Mouse (Mus musculus) gastrocnemius, postnatal 25 days (tissue): ENCODE results near the gene Lama1. TPM values are rescaled to one million over a fixed set of nuclear protein-coding genes. Genes with fewer than 3 reads are reported as not detected.
A peak's percentile ranks its signal among the peaks of the same experiment; 100 is the strongest.
"Not testable (repeated sequence)": the region's sequence is repeated elsewhere in the genome, so short reads cannot be mapped to it uniquely, and the experiment has no call there.

Experiments
- DNase-seq: peaks from one replicate; pipeline ENCODE4 v3.0.0; 2022
- total RNA-seq, 2 experiments: library from RNA; stranded (reverse); gene quantifications; 1 replicate in 1 of 2; 2 replicates in 1 of 2; pipeline ENCODE4 v1.2.3; 2021

Gene Lama1
- total RNA-seq, 2 experiments from 2014 or later, result 0.05 to 0.11 TPM

DNA sequence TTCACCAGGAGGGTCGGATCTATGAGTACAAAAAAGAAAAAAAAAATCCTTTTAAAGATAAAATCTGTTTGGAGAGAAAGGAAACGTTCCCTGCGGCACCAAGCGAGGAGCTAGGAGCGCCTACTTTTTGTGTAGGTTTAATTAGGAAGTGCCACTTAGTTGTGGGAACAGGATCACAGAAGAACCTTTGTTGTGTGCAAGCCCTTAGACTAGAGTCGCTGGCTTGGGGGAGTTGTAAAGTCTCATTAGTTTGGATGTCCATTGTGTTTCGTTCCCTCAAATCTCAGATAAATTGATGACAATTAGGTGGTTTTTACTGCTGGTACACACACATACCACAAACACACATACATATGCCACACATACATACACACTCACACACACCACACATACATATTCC is 25.0 kb downstream of the Lama1 start:
- no peak for DNase-seq

DNA sequence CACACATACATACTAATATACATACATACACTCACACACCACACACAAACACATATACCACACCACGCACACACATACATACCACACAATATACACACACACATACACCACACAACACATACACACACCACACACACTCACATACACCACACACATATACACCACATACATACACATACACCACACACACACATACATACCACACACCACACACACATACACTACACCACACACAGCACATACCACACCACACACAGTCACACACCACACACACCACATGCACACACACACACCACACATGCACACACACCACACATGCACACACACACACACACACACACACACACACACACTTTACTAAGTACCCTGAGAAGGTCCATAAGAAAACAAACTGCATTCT is 25.5 kb downstream of the Lama1 start:
- no peak for DNase-seq

GRCm38 (mm10) chr17:67723175-67724067 is 26.4 kb downstream of the Lama1 start:
- DNase-seq, result no peak

GRCm38 (mm10) chr17:67726601-67727000 is 29.5 kb downstream of the Lama1 start:
- DNase-seq, result no peak

GRCm38 (mm10) chr17:67728751-67729150 is 31.7 kb downstream of the Lama1 start:
- DNase-seq, result no peak

- DNase-seq, result no peak
Observed at GRCm38 (mm10) chr17:67731096-67731495, 34.0 kb downstream of the Lama1 start.

DNA sequence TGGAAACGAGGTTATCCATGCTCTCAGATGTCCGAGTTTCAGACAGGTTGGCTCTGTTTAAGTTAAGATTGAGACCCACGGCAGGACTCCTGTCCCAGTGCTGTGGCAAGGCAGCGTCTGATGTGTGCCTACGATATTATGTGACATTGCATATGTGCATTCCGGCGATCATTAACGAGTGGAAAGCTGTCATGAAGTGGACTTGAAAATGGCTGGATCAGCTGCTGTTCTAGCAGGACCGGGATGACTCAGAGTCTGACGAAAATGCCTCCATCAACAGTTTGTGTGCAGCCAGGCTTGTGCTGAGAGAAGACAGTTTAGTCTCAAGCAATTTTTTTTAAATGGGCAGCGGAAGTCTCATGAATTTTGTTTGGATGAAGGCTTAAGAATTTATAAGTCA is 34.9 kb downstream of the Lama1 start:
- no peak for DNase-seq

DNA sequence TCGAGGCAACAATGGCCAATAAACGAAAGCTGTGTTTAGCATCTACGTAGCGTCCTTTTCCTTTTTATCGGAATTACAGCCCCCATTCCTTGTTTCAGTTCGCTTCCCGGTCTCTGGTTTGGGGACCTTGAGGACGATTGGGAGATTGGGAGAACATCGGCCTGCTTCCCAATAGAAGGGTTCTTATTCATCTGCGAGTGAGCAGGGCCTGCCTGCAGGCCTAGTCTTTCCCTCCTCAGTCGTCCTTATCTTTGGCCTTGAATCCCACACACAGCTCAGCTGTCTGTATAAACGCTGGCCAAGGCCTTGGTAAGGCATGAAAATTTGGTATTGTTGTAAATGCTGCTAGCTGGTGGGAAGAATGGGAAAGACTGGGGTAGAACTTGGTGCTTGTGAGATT is 36.5 kb downstream of the Lama1 start:
- no peak for DNase-seq

- DNase-seq, result no peak
Observed at GRCm38 (mm10) chr17:67735722-67736121, 38.7 kb downstream of the Lama1 start.

DNA sequence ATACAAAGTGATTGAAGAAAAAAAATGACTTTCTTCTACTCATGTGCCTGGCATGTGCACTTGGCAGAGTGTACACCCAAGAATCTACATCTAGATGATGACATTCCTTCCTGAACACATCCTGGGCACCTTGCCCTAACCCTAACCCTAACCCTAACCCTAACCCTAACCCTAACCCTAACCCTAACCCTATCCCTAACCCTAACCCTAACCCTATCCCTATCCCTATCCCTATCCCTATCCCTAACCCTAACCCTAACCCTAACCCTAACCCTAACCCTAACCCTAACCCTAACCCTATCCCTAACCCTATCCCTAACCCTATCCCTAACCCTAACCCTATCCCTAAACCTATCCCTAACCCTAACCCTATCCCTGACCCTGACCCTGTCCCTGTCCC is 44.2 kb downstream of the Lama1 start:
- not testable (repeated sequence) for DNase-seq

- DNase-seq, result no peak
Observed at GRCm38 (mm10) chr17:67764167-67764871, 67.3 kb downstream of the Lama1 start.

GRCm38 (mm10) chr17:67773608-67774007 is 76.5 kb downstream of the Lama1 start:
- no peak for DNase-seq

DNA sequence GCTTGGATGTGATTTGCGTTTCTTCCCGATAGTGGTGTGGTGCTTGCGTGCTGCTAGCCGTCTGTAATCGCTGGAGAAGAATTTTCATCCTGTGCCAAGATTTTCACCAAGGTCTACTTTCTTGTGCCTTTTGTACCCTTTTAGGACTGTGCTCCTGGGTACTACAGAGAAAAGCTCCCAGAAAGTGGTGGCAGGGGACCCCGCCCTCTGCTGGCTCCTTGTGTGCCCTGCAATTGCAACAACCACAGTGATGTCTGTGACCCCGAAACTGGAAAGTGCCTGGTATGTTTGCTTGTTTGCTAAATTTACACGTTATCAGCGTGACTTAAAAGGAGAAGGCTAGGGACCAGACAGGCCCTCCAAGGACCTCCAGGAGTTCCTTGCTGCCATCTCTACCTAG is 79.7 kb downstream of the Lama1 start:
- DNase-seq, result no peak

DNA sequence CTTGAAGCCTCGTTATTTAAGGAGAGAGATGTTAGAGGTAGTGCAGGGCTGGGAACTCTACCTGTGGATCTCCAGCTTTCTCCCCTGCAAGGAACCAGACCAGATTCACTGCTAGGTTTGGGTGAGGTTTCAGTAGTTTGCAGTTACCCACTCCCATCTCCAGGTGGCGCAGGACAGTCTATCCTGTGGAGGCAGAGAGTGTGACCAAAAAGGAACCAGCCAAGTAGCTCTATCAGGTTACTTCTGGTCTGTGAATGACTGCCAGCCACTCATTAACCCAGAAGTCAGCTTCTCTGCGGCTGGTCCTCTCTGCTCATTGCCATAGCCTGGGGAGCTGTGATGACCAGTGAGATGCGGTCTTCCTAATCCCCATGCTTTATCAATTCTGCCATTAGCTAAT is 82.8 kb downstream of the Lama1 start:
- DNase-seq, result peak; percentile 24

GRCm38 (mm10) chr17:67791091-67791490 is 94.0 kb downstream of the Lama1 start:
- DNase-seq, result no peak

GRCm38 (mm10) chr17:67809171-67809570 is 112.1 kb downstream of the Lama1 start:
- DNase-seq, result no peak

DNA sequence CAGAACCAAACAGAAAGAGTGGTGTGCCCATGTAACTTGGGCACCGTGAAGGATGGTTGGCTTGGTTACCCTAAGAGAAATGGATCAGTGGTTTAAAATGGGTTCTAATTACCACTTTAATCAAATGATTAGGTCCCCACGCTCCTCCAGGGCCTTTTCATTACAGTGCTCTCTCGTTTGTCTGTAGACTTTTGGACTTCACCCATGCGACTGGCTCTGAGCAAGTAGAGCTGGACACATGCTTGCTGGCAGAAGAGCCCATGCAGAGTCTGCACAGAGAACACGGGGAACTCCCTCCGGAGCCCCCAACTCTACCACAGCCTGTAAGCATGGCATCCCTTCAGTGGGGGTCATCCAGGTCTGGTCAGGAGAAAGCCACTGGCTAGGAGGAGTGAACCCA is 116.6 kb downstream of the Lama1 start:
- DNase-seq, result no peak

GRCm38 (mm10) chr17:67815720-67816119 is 118.7 kb downstream of the Lama1 start:
- DNase-seq, result no peak

- no peak for DNase-seq
Observed at GRCm38 (mm10) chr17:67816916-67817315, 119.9 kb downstream of the Lama1 start.

DNA sequence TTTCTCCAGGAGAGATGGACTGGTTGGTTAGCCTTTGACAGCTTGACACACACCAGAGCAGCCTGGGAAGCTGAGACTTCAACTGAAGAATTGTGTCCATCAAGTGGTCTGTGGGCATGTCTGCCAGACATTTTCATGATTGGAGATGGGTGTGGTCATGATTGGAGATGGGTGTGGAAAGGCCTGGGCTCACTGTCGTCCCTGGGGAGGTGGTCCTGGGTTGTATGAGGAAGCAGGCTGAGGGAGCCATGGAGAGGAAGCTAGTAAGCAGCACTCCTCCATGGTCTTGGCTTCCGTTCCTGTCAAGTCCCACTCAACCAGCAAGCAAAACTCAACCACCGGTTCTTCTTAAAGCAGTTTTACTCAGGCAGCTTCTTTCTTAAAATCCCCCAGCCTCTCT is 130.4 kb downstream of the Lama1 start:
- DNase-seq, result no peak

DNA sequence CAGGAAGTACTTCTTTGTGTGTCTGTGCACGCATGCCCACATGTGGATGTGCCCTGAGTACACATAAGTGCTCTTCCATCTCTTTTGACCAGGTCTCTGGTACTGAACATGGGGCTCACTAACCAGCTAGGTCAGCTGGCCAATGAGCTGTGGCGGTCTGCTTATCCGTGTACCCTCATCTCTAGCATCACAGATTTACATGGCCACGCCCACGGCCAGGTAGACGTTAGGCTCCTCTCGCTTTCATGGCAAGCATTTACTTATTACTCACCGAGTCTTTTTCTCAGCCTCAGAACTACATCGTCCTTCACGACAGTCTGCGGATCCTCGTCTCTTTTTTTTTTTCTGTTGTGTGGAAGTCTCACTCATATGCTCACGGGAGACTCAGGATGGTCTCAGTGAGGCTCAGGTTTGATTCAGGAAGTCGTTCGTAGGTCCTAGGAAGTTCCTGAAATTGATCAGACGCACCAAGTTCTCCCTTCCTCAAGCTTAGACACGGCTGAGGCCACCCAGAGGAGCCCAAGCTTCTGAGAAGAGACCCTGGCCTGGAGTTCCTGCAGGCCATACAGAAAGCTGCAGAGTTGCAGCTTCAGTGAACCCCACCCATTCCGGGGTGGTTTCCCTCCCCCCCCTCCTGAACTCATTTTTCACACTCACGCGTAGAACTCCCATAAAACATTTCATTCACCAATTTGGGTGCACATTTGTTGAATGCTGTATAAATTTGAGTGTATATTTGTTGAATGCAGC is 139.3 kb downstream of the Lama1 start:
- no peak for DNase-seq

- DNase-seq, result peak; percentile 19
Observed at GRCm38 (mm10) chr17:67837351-67838090, 140.5 kb downstream of the Lama1 start.
